Mouse (Mus musculus) gastrocnemius, adult 2 months (tissue): ENCODE measurements at regions not wholly inside any gene's neighbourhood (a gene's known extent, or its start where the extent isn't known, plus 50 kb on each side); places are given as distances from the start of the nearest gene placed in this dataset.
"Not testable (repeated sequence)": the region's sequence is repeated elsewhere in the genome, so short reads cannot be mapped to it uniquely, and the experiment has no call there.

Experiments
- DNase-seq: peaks from one replicate; pipeline ENCODE4 v3.0.0; 2022
- H3K27ac ChIP-seq: fragments of 200-600 bp; 2 replicates; pipeline ENCODE4 v1.8.1; 2022; ENCODE audit warnings: mild to moderate bottlenecking
- H3K4me3 ChIP-seq: fragments of 200-600 bp; 2 replicates; pipeline ENCODE4 v1.8.1; 2022; ENCODE audit warnings: mild to moderate bottlenecking, moderate library complexity
- CTCF ChIP-seq: fragments of 200-600 bp; IDR thresholded peaks from 2 replicates; pipeline ENCODE4 v1.8.1; 2022; ENCODE audit warnings: antibody characterized with exemption, mild to moderate bottlenecking, moderate library complexity
- intact Hi-C: fragments of 180-260 bp; cut with DNase I; formaldehyde crosslinking; loops from one replicate; pipeline ENCODE4 v1.15.1; 2025

GRCm38 (mm10) chr14:114230711-114231110, 861.3 kb upstream of the Gpc5 start:
- DNase-seq = no peak
- TF ChIP-seq CTCF = no peak
- intact Hi-C loops = no loop called here
- Histone ChIP-seq H3K4me3 (no peak overlapping the region), H3K27ac (no peak overlapping the region)

- intact Hi-C loops = no loop called here
- H3K4me3 ChIP-seq = no peak overlapping the region
- DNase-seq = no peak
- H3K27ac ChIP-seq = no peak overlapping the region
- TF ChIP-seq CTCF = no peak
Measured at GRCm38 (mm10) chr14:114255037-114255436, 837.0 kb upstream of the Gpc5 start.

DNA sequence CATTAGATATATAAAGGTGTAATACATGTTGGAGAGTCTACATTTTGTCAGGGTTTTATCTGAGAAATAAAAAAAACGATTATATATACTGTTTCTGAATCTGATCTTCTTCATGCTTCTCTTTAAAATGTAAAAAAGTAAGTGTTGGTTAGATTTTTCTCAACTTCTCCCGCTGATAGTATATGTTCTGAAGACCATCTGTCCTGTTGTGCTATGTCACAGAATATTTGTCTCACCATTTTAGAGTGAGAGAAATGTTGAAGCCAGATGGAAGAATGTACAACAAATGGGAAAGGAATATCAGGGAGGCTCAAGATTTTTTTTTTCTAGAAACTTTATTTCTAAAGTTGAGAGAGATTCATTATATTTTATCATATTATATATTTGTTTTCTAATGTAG, 830.4 kb upstream of the Gpc5 start:
- H3K4me3 ChIP-seq = no peak overlapping the region
- intact Hi-C loops = no loop called here
- no peak for TF ChIP-seq CTCF
- no peak for DNase-seq
- no peak overlapping the region for H3K27ac ChIP-seq

DNA sequence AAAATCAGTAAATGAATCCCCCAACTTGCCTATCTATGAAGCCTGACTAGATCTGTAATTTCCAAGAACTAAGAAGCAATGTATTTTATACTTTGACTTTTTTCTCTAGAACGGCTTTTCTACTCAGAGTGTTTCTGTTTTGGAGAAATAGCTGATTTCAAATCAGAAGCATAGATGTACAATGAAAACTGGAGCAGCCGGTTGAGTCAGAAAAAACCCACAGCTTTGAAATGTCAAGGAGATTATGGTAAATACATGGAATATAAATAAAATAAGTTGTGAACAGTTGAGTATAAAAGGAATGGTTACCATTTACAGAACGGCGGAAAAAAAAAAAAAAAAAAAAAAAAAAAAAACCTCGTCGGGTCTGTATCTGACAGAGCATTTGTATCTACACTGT, 791.4 kb upstream of the Gpc5 start:
- Histone ChIP-seq H3K27ac (no peak overlapping the region), H3K4me3 (no peak overlapping the region)
- no peak for DNase-seq
- intact Hi-C loops = no loop called here
- no peak for TF ChIP-seq CTCF

GRCm38 (mm10) chr14:114307479-114307878, 784.5 kb upstream of the Gpc5 start:
- DNase-seq = no peak
- TF ChIP-seq CTCF = no peak
- Histone ChIP-seq H3K27ac (no peak overlapping the region), H3K4me3 (no peak overlapping the region)
- intact Hi-C loops = no loop called here

DNA sequence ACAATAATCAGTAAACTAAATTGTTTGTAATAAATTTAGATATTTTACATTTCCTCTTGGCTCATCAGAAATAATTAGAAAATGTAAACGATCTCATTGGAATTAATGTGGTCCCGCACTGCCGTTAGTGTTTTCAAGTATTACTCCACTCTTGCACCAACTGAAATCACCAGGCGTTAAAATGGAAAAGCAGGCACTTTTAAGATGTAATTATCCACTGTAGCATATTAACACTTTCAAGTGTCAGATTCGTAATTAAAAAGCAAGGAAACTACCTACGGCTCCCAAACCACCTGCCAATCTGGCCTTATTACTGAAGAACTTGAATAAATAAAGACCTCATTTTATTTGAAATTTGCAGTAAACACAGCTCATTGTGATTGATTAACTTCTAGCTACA, 759.4 kb upstream of the Gpc5 start:
- DNase-seq = no peak
- intact Hi-C loops = no loop called here
- no peak overlapping the region for H3K4me3 ChIP-seq
- no peak overlapping the region for H3K27ac ChIP-seq
- no peak for TF ChIP-seq CTCF

DNA sequence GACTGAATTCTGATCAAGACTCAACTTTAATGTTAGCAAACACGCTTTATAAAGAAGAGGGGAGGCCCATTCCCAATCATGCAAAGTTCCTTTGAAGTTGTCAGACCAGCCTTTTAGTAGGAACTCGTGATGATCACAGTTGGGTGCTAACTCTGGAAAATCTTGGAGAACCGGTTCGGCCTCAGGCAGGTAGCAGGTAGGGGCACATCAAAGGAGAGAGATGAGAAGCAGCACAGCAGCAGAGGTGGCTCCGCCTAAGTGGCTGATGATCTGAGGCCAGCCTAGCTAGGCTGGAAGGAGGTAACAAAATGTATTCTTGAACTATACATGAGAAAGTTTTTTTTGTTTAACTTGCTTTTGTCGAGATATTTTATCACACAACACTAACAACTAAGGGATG, 742.7 kb upstream of the Gpc5 start:
- TF ChIP-seq CTCF = no peak
- intact Hi-C loops = no loop called here
- Histone ChIP-seq H3K4me3 (no peak overlapping the region), H3K27ac (no peak overlapping the region)
- no peak for DNase-seq

GRCm38 (mm10) chr14:114349816-114350215, 742.2 kb upstream of the Gpc5 start:
- H3K4me3 ChIP-seq, H3K27ac ChIP-seq, intact Hi-C loops, DNase-seq: not testable (repeated sequence)

DNA sequence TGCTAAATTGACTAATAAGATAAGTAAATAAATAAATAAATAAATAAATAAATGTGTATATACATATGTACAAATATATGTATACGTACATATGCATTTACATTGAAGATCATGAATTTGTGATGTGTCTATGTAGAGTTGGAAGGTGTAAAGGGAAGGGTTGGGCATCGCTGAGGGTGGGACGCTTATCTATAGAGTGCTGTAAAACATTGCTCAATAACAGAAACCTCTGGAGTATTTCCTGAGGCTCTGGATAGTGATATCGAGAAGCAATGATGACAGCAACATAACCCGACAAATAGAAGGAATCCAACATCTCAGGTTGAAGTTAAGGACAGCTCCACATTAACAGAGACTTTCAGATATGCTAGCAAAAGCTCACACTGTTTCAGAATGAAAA, 739.7 kb upstream of the Gpc5 start:
- TF ChIP-seq CTCF = no peak
- intact Hi-C loops = no loop called here
- H3K27ac ChIP-seq = no peak overlapping the region
- no peak overlapping the region for H3K4me3 ChIP-seq
- DNase-seq = no peak

DNA sequence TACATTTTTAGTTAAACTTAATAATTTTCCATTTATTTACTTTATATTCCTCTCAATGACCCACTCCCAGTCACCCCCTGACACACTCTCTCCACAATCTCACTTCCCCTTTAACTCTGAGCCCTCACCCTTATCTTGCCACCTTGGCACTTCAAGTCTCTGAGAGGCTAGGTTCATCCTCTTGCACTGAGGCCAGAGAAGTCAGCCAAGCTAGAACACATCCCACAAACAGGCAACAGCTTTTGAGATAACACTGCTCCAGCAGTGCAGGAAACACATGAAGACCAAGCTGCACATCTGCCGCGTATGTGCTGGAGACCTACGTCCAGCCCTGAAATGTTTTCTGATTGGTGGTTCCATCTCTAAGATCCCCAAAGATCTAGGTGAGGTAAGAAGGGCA, 717.2 kb upstream of the Gpc5 start:
- intact Hi-C loops = no loop called here
- H3K4me3 ChIP-seq = no peak overlapping the region
- TF ChIP-seq CTCF = no peak
- H3K27ac ChIP-seq = no peak overlapping the region
- no peak for DNase-seq

GRCm38 (mm10) chr14:114398861-114399557, 693.0 kb upstream of the Gpc5 start:
- no peak for DNase-seq
- intact Hi-C loops = no loop called here
- H3K4me3 ChIP-seq = no peak overlapping the region
- no peak overlapping the region for H3K27ac ChIP-seq
- no peak for TF ChIP-seq CTCF

DNA sequence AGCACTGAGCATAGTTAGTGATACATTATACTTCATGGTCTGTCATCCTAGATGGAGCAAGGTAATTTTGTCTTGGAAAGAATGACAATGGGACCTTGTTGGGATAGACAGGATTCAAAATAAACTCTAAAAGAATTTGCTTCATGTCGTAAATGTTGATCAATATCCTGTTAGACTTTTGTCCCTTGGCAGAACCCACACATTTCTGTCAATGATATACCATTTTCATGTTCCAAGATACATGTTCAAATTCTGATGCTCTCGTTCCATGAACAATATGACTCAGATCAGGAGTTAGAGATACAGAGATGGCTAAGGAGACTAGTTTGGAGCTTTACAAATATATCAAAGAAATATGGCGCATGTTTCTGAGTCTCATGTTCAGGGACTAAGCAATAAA, 673.2 kb upstream of the Gpc5 start:
- intact Hi-C loops = no loop called here
- no peak overlapping the region for H3K27ac ChIP-seq
- no peak for DNase-seq
- TF ChIP-seq CTCF = no peak
- H3K4me3 ChIP-seq = no peak overlapping the region

DNA sequence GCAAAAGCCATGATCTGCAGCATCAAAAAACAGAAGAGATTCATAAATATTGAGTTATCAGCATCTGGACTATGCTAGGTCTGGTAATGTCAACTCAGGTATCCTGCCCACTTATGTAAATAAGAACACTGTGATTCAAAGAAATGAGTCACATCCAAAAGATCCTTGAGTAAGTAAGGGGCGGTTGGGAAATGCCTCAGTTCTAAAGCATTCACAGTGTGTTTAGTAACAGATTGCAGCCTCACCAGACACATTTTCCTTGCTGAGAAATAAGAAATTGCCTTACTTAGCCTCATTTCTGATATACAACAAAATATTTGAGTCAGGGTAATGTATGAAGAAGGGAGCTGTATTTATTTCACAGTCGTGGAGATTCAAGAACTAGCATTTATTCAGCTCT, 666.5 kb upstream of the Gpc5 start:
- intact Hi-C loops = no loop called here
- no peak for TF ChIP-seq CTCF
- Histone ChIP-seq H3K4me3 (no peak overlapping the region), H3K27ac (no peak overlapping the region)
- DNase-seq = no peak
